Mouse (Mus musculus) central nervous system, embryonic 11.5 days (tissue): ENCODE results near the gene Rap2a. TPM values are rescaled to one million over a fixed set of nuclear protein-coding genes. Genes with fewer than 3 reads are reported as not detected.

ENCODE experiments used
- polyA plus RNA-seq: library from polyadenylated mRNA; depleted of rRNA; stranded (reverse); fragments of >200 nt; gene quantifications from 2 replicates; pipeline ENCODE4 v1.2.3, GENCODE M21; 2012; rRNA removed

Rap2a gene
- 22.0 and 27.3 TPM in 2 replicates for polyA plus RNA-seq

GRCm38 (mm10) chr14:120477982-120478568 is at the start of gene Rap2a:
Gene Rap2a (plus strand): TSS chr14:120478444.

Other genes starting within 250 kb of the Rap2a start
- gene Mbnl2, start 202.8 kb upstream of the Rap2a start, polyA plus RNA-seq, result 18.4 and 46.7 TPM in 2 replicates